Mouse (Mus musculus): ENCODE measurements around the gene Arhgef17. TPM values are rescaled to one million over a fixed set of nuclear protein-coding genes. Genes with fewer than 3 reads are reported as not detected.

Arhgef17 gene
- polyA plus RNA-seq, 1 experiment from 2014 or later: 12.9 TPM

DNA sequence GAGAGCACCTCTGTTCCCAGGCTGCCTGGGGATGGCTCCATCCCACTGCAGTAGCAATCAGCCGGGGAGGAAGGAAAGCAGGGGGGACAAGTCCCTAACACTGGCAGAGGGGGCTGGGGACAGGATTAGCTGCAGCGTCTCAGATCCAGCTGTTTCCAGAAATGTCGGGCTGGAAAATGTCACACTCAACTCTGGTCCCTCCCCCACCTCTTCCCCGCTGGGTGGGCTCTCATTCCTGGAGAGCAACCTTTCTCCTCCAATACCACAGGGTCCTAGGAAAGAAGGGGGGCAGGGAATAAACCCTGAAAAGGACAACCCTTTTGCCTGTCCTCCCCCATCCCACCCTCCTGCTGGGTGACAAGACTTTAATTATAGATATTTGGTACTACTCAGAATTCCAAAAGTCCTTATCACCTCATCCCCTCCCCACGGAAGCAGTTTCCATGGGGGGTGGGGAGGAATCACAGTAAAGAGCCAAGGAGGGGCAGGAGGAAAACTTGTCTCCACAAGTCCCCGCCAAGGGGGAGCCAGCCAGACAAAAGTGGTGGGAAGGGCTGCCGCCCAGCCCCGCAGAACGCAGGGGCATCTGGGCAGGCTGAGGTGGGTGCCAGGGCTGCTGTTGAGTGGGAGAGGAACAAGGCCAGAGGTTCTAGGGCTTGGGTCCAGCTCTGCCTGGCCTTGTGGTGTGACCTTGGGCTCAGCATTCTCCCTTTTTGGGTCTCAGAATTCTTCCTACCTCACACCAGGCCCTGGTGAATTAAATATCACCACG is 7.0 kb downstream of the Arhgef17 start:
- WGBS: 39% methylated on average over 10 of the region's 10 CpGs
- no peak overlapping the region for H3K27ac ChIP-seq (replicated peaks)
- ATAC-seq (ENCODE audit: low FRiP score): no peak
- H3K4me1 ChIP-seq: peaks cover 64% of the 10 kb centered on the region
- no peaks in the 10 kb centered on the region for H3K9me3 ChIP-seq (replicated peaks)
- H3K4me3 ChIP-seq (replicated peaks): no peak overlapping the region
- no peaks in the 10 kb centered on the region for H3K36me3 ChIP-seq
- H3K9ac ChIP-seq (replicated peaks): no peak overlapping the region
- 0 out of 2 replicates have a peak, but pooled peaks cover 9% of the 10 kb centered on the region for H3K27me3 ChIP-seq (replicated peaks)
- H3K4me2 ChIP-seq: peak overlapping the region; percentile 74

DNA sequence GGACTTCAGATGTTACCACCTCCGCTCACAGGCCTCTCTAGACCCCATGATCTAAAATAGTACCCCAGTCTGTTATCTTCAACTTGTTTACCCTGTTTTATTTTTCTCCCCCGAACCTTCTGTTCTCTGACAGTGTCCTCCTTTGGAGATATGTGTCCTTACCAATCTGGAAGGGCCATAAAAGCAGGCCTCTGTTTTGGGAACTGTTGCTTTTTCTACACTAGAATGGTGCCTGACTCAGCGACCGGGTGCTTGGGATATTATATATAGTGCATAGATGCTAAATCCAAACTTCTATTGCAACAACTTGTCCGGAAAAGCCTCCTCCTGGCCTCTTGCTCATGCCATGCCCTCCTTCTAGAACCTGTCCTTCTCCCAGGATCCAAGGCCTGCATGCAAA is 7.7 kb downstream of the Arhgef17 start:
- Histone ChIP-seq H3K27me3 (replicated peaks) (0 out of 2 replicates have a peak, but pooled peaks cover 5% of the 10 kb centered on the region), H3K27ac (replicated peaks) (no peak overlapping the region), H3K9me3 (replicated peaks) (no peaks in the 10 kb centered on the region), H3K4me1 (peaks cover 66% of the 10 kb centered on the region), H3K36me3 (no peaks in the 10 kb centered on the region), H3K4me3 (replicated peaks) (no peak overlapping the region), H3K9ac (replicated peaks) (no peak overlapping the region), H3K4me2 (peak overlapping the region; percentile 74)
- ATAC-seq (ENCODE audit: low FRiP score): no peak
- WGBS: 91% methylated on average over 5 of the region's 5 CpGs

DNA sequence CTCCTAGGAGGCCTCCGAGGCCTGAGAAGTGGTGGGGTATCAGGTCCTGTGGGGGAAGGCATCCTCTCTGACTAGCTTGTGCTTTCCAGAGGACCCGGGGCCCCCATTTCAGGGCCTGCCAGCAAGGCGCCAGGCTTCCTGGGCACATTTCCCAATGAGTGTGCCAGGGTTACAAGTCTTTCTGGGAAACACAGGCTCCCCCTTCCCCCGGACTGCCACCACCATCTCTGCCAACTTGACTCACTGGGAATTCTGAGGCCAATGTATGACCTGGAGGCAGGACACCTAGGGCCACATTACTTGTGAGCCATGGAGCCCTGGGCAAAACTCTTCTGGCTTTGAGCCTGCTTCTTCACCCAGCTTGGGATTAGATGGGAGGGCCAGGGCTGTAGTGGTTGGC is 9.0 kb downstream of the Arhgef17 start:
- Histone ChIP-seq H3K27me3 (replicated peaks) (no peaks in the 10 kb centered on the region), H3K27ac (replicated peaks) (peak overlapping the region; percentile 64), H3K4me1 (peaks cover 69% of the 10 kb centered on the region), H3K36me3 (no peaks in the 10 kb centered on the region), H3K4me2 (no peak overlapping the region), H3K9ac (replicated peaks) (no peak overlapping the region), H3K9me3 (replicated peaks) (no peaks in the 10 kb centered on the region), H3K4me3 (replicated peaks) (no peak overlapping the region)
- WGBS: 77% methylated on average over 4 of the region's 4 CpGs
- no peak for ATAC-seq (ENCODE audit: low FRiP score)

DNA sequence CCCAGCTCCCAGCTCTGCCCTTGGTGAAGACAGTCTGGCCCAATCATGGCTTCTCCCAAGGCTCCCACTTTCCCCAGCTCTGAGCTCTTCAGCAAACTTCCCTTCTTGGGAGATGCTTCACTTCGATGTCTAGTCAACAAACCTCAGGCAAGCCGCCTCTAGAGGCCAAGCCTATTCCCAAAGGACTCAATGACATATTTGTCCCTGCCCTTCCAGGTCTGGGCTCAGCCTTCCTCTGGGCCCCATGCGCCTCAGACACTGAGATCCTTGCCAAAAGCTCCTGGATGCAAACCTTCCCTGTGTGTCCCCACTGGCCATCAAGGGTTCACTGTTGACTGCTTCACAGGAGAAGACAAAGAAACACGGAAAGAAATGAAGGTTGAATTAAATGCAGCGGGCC is 10.6 kb downstream of the Arhgef17 start:
- Histone ChIP-seq H3K4me3 (replicated peaks) (no peak overlapping the region), H3K27me3 (replicated peaks) (no peaks in the 10 kb centered on the region), H3K4me2 (no peak overlapping the region), H3K4me1 (peaks cover 64% of the 10 kb centered on the region), H3K9ac (replicated peaks) (no peak overlapping the region), H3K9me3 (replicated peaks) (no peaks in the 10 kb centered on the region), H3K36me3 (no peaks in the 10 kb centered on the region), H3K27ac (replicated peaks) (no peak overlapping the region)
- ATAC-seq (ENCODE audit: low FRiP score): no peak
- WGBS: 88% methylated on average over 5 of the region's 5 CpGs

DNA sequence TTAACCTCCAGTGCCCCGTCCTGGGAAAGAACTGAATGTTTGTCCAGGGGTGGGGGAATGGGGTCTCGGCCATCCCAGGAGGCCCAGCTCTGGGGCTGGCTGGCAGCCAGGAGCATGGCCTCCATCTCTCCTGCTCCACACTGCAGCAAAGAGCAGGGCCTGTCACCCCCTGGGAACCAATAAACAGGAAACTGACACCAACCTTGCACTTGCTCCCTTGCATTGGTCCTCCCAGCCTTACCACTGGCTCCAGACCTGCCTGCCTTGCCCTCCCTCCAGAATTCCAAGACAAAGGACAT is 12.1 kb downstream of the Arhgef17 start:
- H3K9me3 ChIP-seq (replicated peaks): no peaks in the 10 kb centered on the region
- H3K4me3 ChIP-seq (replicated peaks): no peak overlapping the region
- H3K27ac ChIP-seq (replicated peaks): peak overlapping the region; percentile 51; the same call in 1 of the 2 replicates
- H3K27me3 ChIP-seq (replicated peaks): no peaks in the 10 kb centered on the region
- no peaks in the 10 kb centered on the region for H3K36me3 ChIP-seq
- H3K9ac ChIP-seq (replicated peaks): no peak overlapping the region
- H3K4me1 ChIP-seq: peaks cover 62% of the 10 kb centered on the region
- 18% methylated on average over 2 of the region's 2 CpGs for WGBS
- ATAC-seq (ENCODE audit: low FRiP score): no peak
- H3K4me2 ChIP-seq: no peak overlapping the region

DNA sequence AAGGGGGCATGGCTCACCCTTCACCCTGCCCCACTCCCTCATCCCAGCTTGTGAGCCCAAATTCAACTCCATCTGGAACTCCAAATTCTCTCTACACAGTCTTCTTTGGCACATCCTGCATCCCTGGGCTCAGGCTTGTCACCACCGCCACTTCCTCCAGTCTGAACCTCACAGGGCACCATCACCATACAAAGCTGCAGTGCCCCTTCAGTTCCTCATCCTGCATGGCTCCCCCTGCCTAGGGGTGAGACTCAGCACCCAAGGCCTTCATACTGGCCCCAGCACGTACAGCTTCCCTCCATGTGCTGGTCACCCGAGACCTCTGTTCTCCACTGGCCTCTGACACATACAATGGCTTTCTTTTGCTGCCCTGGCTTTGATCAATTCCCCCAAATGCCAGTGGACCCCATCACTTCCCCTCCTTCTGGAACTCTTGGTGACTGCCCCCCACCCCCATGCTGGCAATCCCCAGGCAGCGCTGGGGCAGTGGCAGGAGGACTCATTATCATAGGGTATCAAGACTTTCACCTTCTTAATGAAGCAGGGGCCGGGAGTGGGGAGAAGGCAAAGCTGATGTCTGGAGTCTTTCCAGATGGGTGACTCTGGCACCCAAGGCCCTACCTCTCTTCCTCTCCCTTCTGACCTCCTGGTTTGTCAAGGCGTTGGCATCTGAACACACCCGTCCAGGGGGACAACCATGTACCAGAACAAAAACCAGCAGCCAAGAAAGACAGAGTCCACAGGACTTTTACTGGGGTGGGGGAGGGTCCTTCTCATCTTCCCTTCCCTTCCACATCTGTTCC is 12.7 kb downstream of the Arhgef17 start:
- Histone ChIP-seq H3K4me3 (replicated peaks) (no peak overlapping the region), H3K36me3 (no peaks in the 10 kb centered on the region), H3K4me1 (peaks cover 56% of the 10 kb centered on the region), H3K9ac (replicated peaks) (no peak overlapping the region), H3K27me3 (replicated peaks) (no peaks in the 10 kb centered on the region), H3K4me2 (no peak overlapping the region), H3K27ac (replicated peaks) (peak overlapping the region; percentile 51), H3K9me3 (replicated peaks) (no peaks in the 10 kb centered on the region)
- ATAC-seq (ENCODE audit: low FRiP score): no peak
- WGBS: 60% methylated on average over 7 of the region's 7 CpGs

DNA sequence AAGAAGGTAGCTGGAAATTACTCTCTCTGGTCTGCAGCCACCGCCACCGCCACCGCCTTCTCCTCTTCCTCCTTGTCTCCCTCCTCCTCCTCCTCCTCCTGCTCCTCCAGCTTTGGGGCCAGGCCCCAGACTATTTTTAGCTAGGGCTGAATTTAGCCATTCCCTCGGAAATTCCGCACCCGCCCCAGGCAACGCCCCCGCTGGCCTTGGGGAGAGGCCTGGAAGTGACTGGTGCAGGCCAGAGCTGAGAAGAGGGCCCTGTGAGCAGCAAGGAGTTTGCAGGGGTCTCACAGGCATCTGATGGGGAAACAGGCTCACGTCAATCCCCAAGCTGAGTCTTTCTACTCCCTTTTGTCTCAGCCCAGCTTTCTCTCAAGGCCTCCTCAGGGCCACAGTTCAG is 13.7 kb downstream of the Arhgef17 start:
- no peak for ATAC-seq (ENCODE audit: low FRiP score)
- Histone ChIP-seq H3K9me3 (replicated peaks) (no peaks in the 10 kb centered on the region), H3K4me2 (no peak overlapping the region), H3K4me3 (replicated peaks) (no peak overlapping the region), H3K27me3 (replicated peaks) (no peaks in the 10 kb centered on the region), H3K4me1 (peaks cover 52% of the 10 kb centered on the region), H3K9ac (replicated peaks) (no peak overlapping the region), H3K27ac (replicated peaks) (no peak overlapping the region), H3K36me3 (no peaks in the 10 kb centered on the region)
- 60% methylated on average over 9 of the region's 9 CpGs for WGBS

DNA sequence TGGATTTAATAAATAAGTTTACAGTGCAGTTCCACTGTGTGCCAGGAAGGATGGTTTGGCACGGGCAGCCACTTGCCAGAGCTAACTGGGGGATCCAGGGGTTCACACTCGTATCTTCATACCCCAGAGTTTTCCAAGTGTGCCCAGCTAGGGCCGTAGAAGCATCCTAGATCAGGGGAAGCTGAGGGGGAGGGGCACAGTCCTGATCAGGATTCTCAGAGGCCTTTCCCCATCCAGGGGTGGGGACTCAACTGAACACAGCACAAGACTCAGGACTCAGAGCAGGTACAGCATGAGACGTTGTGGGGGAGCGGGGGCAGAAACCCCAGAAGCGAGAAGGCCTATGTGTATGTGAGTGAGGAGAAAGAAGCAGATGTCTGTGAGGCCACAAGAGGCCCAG is 14.2 kb downstream of the Arhgef17 start:
- peaks cover 48% of the 10 kb centered on the region for H3K4me1 ChIP-seq

DNA sequence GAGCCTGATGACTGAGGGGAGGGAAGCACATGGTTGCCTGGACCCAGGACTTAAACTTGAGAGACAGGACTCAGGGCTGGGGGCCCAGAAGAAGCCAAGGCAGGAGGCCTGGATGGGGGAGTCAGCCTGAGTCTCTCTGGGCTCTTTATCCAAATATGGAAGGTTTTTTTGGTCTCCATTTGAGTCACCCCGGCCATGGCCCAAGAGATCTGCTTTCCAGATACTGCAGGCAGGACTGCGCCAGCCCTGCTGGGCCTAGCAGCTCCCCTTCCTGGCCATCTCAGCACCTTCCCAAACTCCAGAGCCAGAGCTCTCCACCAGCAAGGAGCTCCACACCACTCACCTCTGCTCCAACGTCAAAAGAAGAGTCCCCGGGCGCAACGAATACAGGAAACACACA is 15.4 kb downstream of the Arhgef17 start:
- H3K27ac ChIP-seq (replicated peaks): no peak overlapping the region
- H3K4me2 ChIP-seq: no peak overlapping the region
- no peak overlapping the region for H3K4me3 ChIP-seq (replicated peaks)
- H3K9me3 ChIP-seq (replicated peaks): no peaks in the 10 kb centered on the region
- H3K36me3 ChIP-seq: no peaks in the 10 kb centered on the region
- no peaks in the 10 kb centered on the region for H3K27me3 ChIP-seq (replicated peaks)
- H3K4me1 ChIP-seq: peaks cover 49% of the 10 kb centered on the region
- no peak overlapping the region for H3K9ac ChIP-seq (replicated peaks)
- no peak for ATAC-seq (ENCODE audit: low FRiP score)
- WGBS: 84% methylated on average over 6 of the region's 6 CpGs

More for the DNA sequence above, 14.2 kb downstream of the Arhgef17 start:
- 76% methylated on average over 6 of the region's 6 CpGs for WGBS
- no peaks in the 10 kb centered on the region for H3K27me3 ChIP-seq (replicated peaks)
- no peak for ATAC-seq (ENCODE audit: low FRiP score)
- no peak overlapping the region for H3K9ac ChIP-seq (replicated peaks)
- H3K36me3 ChIP-seq: no peaks in the 10 kb centered on the region
- no peaks in the 10 kb centered on the region for H3K9me3 ChIP-seq (replicated peaks)
- no peak overlapping the region for H3K27ac ChIP-seq (replicated peaks)
- no peak overlapping the region for H3K4me3 ChIP-seq (replicated peaks)
- no peak overlapping the region for H3K4me2 ChIP-seq

DNA sequence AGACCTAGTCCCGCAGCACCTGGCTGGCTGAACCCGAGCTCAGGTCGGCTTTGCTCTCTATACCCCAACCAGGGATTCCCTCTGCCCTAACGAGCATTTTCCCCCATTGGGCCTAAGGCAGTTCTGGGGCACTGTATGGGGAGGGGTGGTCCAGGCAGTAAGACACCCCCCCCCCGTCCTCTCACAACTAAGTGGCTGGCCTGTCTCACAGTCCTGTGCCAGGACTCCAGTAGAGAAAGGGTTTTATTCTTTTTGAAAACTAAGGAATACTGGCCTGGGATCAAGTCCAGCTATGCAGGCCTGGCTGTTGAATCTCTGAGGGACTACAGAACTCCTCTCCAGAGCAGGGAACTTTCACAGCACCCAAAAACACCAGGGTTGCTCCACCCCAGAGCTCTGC is 16.7 kb downstream of the Arhgef17 start:
- Histone ChIP-seq H3K9ac (replicated peaks) (no peak overlapping the region), H3K4me1 (peaks cover 58% of the 10 kb centered on the region)
- ATAC-seq (ENCODE audit: low FRiP score): no peak

DNA sequence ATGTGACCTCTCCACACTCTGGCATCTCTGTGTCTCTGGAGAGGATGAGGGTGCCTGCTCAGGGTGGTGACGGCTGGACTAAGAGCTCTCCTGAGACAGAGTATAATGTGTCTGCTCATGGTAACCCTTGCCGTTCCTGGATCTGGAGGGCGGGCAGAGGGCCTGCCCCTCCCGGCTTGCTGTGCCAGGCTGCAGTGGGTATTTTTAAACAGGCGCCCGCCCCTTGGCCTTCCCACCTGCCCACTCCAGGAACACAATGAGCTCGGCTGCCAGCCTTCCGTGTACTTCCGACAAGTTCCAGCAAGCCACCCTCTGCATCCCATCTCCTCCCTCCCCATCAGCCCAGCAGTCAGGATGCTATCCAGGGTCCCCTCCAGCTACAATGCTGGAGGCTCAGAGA is 20.1 kb downstream of the Arhgef17 start:
- H3K4me2 ChIP-seq: no peak overlapping the region

More for the DNA sequence above, 16.7 kb downstream of the Arhgef17 start:
- peak overlapping the region; percentile 48; the same call in 1 of the 2 replicates for H3K27ac ChIP-seq (replicated peaks)
- no peak overlapping the region for H3K4me2 ChIP-seq
- H3K36me3 ChIP-seq: no peaks in the 10 kb centered on the region
- H3K9me3 ChIP-seq (replicated peaks): no peaks in the 10 kb centered on the region
- WGBS: 74% methylated on average over 5 of the region's 5 CpGs
- H3K4me3 ChIP-seq (replicated peaks): no peak overlapping the region
- H3K27me3 ChIP-seq (replicated peaks): no peaks in the 10 kb centered on the region

DNA sequence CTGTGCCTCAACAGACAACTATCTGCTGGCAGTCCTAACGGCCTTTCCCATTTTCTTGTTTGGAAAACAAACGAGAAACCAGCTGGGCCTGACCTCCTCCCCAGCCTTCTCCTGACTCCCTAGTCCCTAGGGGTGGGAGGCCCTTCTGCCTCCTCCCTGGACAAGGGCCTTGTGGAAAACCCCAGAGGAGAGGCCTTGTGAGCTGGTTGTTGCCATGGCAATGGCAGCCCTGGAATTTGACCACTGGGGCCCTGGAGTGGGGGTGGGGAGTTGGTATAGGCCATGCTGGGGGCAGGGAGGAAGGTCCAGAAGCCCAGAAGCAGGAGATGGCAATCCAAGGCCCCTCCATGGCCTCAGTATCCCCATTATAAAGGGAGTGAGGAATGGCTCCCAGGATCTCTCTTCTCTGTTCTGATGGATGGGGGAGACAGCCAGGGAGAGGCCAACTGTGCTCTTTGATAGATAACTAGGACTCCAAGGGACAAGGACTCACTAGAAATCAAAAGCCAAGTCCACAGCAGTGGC is 20.6 kb downstream of the Arhgef17 start:
- no peak overlapping the region; the same call in 1 of the 2 replicates for H3K27ac ChIP-seq (replicated peaks)

More for the DNA sequence above, 20.1 kb downstream of the Arhgef17 start:
- Histone ChIP-seq H3K36me3 (no peaks in the 10 kb centered on the region), H3K9ac (replicated peaks) (no peak overlapping the region), H3K4me3 (replicated peaks) (no peak overlapping the region), H3K27ac (replicated peaks) (no peak overlapping the region), H3K4me1 (peaks cover 44% of the 10 kb centered on the region), H3K9me3 (replicated peaks) (no peaks in the 10 kb centered on the region), H3K27me3 (replicated peaks) (no peaks in the 10 kb centered on the region)
- ATAC-seq (ENCODE audit: low FRiP score): no peak
- WGBS: 45% methylated on average over 9 of the region's 9 CpGs

More for the DNA sequence above, 20.6 kb downstream of the Arhgef17 start:
- H3K4me3 ChIP-seq (replicated peaks): no peak overlapping the region
- peaks cover 41% of the 10 kb centered on the region for H3K4me1 ChIP-seq
- no peak for ATAC-seq (ENCODE audit: low FRiP score)
- H3K4me2 ChIP-seq: no peak overlapping the region
- no peak overlapping the region for H3K9ac ChIP-seq (replicated peaks)
- 9% methylated on average over 2 of the region's 2 CpGs for WGBS
- no peaks in the 10 kb centered on the region for H3K27me3 ChIP-seq (replicated peaks)
- H3K9me3 ChIP-seq (replicated peaks): no peaks in the 10 kb centered on the region
- H3K36me3 ChIP-seq: no peaks in the 10 kb centered on the region
